Mouse (Mus musculus) CD4-positive, CD25-positive, alpha-beta regulatory T cell (primary cell): ENCODE measurements around the gene Zfp81. TPM values are rescaled to one million over a fixed set of nuclear protein-coding genes. Genes with fewer than 3 reads are reported as not detected.

Experiments used
- polyA plus RNA-seq: library from polyadenylated mRNA; unstranded; fragments of 100-300 nt; shearing (Covaris generic); gene quantifications from one replicate; pipeline ENCODE4 v1.2.1, GENCODE M21; 2017

The Zfp81 gene
- polyA plus RNA-seq: 13.0 TPM

GRCm38 (mm10) chr17:33358411-33359384 is at the start of gene Zfp81:
Gene Zfp81, minus strand, starts transcription at chr17:33358878.

GRCm38 (mm10) chr17:33394182-33395034 is 35.7 kb upstream of the Zfp81 start, which contains the start of gene Zfp101:
Gene Zfp101, minus strand, starts transcription at chr17:33394641.

GRCm38 (mm10) chr17:33289039-33289875 is 69.4 kb downstream of the Zfp81 start, which contains the start of gene Zfp955b:
Gene Zfp955b, plus strand, starts transcription at chr17:33289544.

Other genes with a start within 250 kb of the Zfp81 start
- gene Morc2b, start 219.2 kb downstream of the Zfp81 start, polyA plus RNA-seq: not detected
- gene Olfr55, start 190.4 kb downstream of the Zfp81 start, polyA plus RNA-seq: not detected
- gene Olfr239, start 167.6 kb downstream of the Zfp81 start, polyA plus RNA-seq: not detected
- gene Olfr1564, start 137.2 kb downstream of the Zfp81 start, polyA plus RNA-seq: not detected
- gene Zfp955a, start 103.7 kb downstream of the Zfp81 start, polyA plus RNA-seq: 18.7 TPM
- gene Olfr63, start 94.2 kb downstream of the Zfp81 start, polyA plus RNA-seq: 0.02 TPM
- gene Zfp955b, start 69.3 kb downstream of the Zfp81 start, polyA plus RNA-seq: 12.1 TPM
- 6.1 TPM for gene Zfp101, start 35.8 kb upstream of the Zfp81 start, polyA plus RNA-seq
- not detected for gene Actl9, start 74.0 kb upstream of the Zfp81 start, polyA plus RNA-seq
- gene Adamts10, start 165.3 kb upstream of the Zfp81 start, polyA plus RNA-seq: 111 TPM
- 34.4 TPM for gene Myo1f, start 196.8 kb upstream of the Zfp81 start, polyA plus RNA-seq